Mouse (Mus musculus): ENCODE data around the gene Arhgap28.

Gene Arhgap28

GRCm38 (mm10) chr17:67941026-67941425 lies 62.9 kb downstream of the Arhgap28 start:
- peak; percentile 24 to 75 for DNase-seq (ENCODE audit: inconsistent age in 2 of 2, low spot score in 1 of 2)

- DNase-seq (ENCODE audit: inconsistent age in 2 of 2, low spot score in 1 of 2), result no peak
These were observed 66.9 kb downstream of the Arhgap28 start for GRCm38 (mm10) chr17:67937050-67937449.

- no peak for DNase-seq (ENCODE audit: inconsistent age in 2 of 2, low spot score in 1 of 2)
These were observed 68.4 kb downstream of the Arhgap28 start for GRCm38 (mm10) chr17:67935556-67935955.

GRCm38 (mm10) chr17:67931396-67931795 lies 72.5 kb downstream of the Arhgap28 start:
- DNase-seq (ENCODE audit: inconsistent age in 2 of 2, low spot score in 1 of 2), result no peak

- DNase-seq (ENCODE audit: inconsistent age in 2 of 2, low spot score in 1 of 2), result no peak
These were observed 73.0 kb downstream of the Arhgap28 start for GRCm38 (mm10) chr17:67930957-67931356.

GRCm38 (mm10) chr17:67930467-67930866 lies 73.5 kb downstream of the Arhgap28 start:
- no peak for DNase-seq (ENCODE audit: inconsistent age in 2 of 2, low spot score in 1 of 2)

- DNase-seq (ENCODE audit: inconsistent age in 2 of 2, low spot score in 1 of 2), result no peak
These were observed 75.6 kb downstream of the Arhgap28 start for GRCm38 (mm10) chr17:67928280-67928679.

- DNase-seq (ENCODE audit: inconsistent age in 2 of 2, low spot score in 1 of 2), result no peak
These were observed 76.1 kb downstream of the Arhgap28 start for GRCm38 (mm10) chr17:67927864-67928263.

GRCm38 (mm10) chr17:67919959-67920358 lies 84.0 kb downstream of the Arhgap28 start:
- no peak for DNase-seq (ENCODE audit: inconsistent age in 2 of 2, low spot score in 1 of 2)

GRCm38 (mm10) chr17:67918201-67918600 lies 85.7 kb downstream of the Arhgap28 start:
- no peak for DNase-seq (ENCODE audit: inconsistent age in 2 of 2, low spot score in 1 of 2)

- no peak for DNase-seq (ENCODE audit: inconsistent age in 2 of 2, low spot score in 1 of 2)
These were observed 87.0 kb downstream of the Arhgap28 start for GRCm38 (mm10) chr17:67916901-67917300.

- peak; percentile 70 to 87 for DNase-seq (ENCODE audit: inconsistent age in 2 of 2, low spot score in 1 of 2)
These were observed 91.3 kb downstream of the Arhgap28 start for GRCm38 (mm10) chr17:67912640-67913039.

GRCm38 (mm10) chr17:67912051-67912450 lies 91.9 kb downstream of the Arhgap28 start:
- no peak for DNase-seq (ENCODE audit: inconsistent age in 2 of 2, low spot score in 1 of 2)

- DNase-seq (ENCODE audit: inconsistent age in 2 of 2, low spot score in 1 of 2), result no peak
These were observed 95.4 kb downstream of the Arhgap28 start for GRCm38 (mm10) chr17:67908537-67908936.

- no peak for DNase-seq (ENCODE audit: inconsistent age in 2 of 2, low spot score in 1 of 2)
These were observed 95.8 kb downstream of the Arhgap28 start for GRCm38 (mm10) chr17:67908137-67908536.

GRCm38 (mm10) chr17:67907532-67908054 lies 96.3 kb downstream of the Arhgap28 start:
- peak in 1 of 2 experiments; percentile 35 for DNase-seq (ENCODE audit: inconsistent age in 2 of 2, low spot score in 1 of 2)

- no peak for DNase-seq (ENCODE audit: inconsistent age in 2 of 2, low spot score in 1 of 2)
These were observed 97.7 kb downstream of the Arhgap28 start for GRCm38 (mm10) chr17:67906236-67906635.

GRCm38 (mm10) chr17:67904315-67904944 lies 99.5 kb downstream of the Arhgap28 start:
- no peak for DNase-seq (ENCODE audit: inconsistent age in 2 of 2, low spot score in 1 of 2)

GRCm38 (mm10) chr17:67902847-67903246 lies 101.1 kb downstream of the Arhgap28 start:
- no peak for DNase-seq (ENCODE audit: inconsistent age in 2 of 2, low spot score in 1 of 2)

- DNase-seq (ENCODE audit: inconsistent age in 2 of 2, low spot score in 1 of 2), result no peak
These were observed 102.8 kb downstream of the Arhgap28 start for GRCm38 (mm10) chr17:67901161-67901560.

- DNase-seq (ENCODE audit: inconsistent age in 2 of 2, low spot score in 1 of 2), result no peak
These were observed 104.5 kb downstream of the Arhgap28 start for GRCm38 (mm10) chr17:67899376-67899775.

- DNase-seq (ENCODE audit: inconsistent age in 2 of 2, low spot score in 1 of 2), result no peak
These were observed 107.5 kb downstream of the Arhgap28 start for GRCm38 (mm10) chr17:67896413-67896812.

Measured in adrenal gland, adult (tissue).